Mouse (Mus musculus): ENCODE measurements around the gene 4930486L24Rik. TPM values are rescaled to one million over a fixed set of nuclear protein-coding genes. Genes with fewer than 3 reads are reported as not detected.
"Not testable (repeated sequence)": the region's sequence is repeated elsewhere in the genome, so short reads cannot be mapped to it uniquely, and the experiment has no call there.

The 4930486L24Rik gene
- total RNA-seq (2021) (not detected), polyA plus RNA-seq (2012; rRNA removed) (0.47 TPM in 1 of 2 replicates, not detected in the other)
- long read RNA-seq = 0 reads

DNA sequence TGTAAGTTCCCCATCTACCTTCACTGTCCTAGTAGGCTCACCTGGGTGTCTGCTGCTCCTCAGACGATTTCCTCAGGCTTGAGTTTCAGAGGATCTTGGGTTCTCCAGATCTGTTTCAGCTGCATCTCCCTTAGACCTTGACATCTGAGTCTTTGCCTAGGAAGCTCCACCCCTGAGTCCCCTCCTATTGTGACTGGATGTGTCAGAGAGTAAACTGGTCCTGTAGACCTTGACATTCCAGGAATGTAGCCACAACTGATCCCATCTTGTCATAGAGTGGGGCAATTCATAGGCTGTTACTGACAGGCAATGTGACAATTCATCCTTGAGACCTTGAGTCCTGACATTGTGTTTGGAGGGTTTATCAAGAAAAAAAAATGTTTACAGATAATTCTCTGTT, at the start of gene 4930486L24Rik:
4930486L24Rik (minus strand) TSS at position 195 of the 400 bp plus-strand sequence.
- no peaks in the 10 kb centered on the region for H3K79me2 ChIP-seq (replicated peaks; ENCODE audit: control insufficient read depth, insufficient read depth, low read length)
- WGBS = 49% methylated on average over 1 of the region's 1 CpGs
- no peaks in the 10 kb centered on the region for H3K4me1 ChIP-seq (ENCODE audit: control insufficient read depth, insufficient read depth, low read length)
- H3K27ac ChIP-seq = no peak within 1 kb of the TSS
- no peak for TF ChIP-seq POLR2A (IDR thresholded peaks at IDR 0.05; ENCODE audit: insufficient read depth, low read depth, low read length)
- no peak for TF ChIP-seq EP300 (IDR thresholded peaks at IDR 0.05; ENCODE audit: insufficient read depth, low read depth, low read length)
- TF ChIP-seq CTCF (IDR thresholded peaks at IDR 0.05) = no peak
- intact Hi-C loops (cut with DNase I) = no loop called here
- H3K9ac ChIP-seq (ENCODE audit: low read depth, low read length) = no peak within 1 kb of the TSS
- no peaks in the 10 kb centered on the region for H3K36me3 ChIP-seq (ENCODE audit: control insufficient read depth, insufficient read depth, low read length)
- H3K4me3 ChIP-seq = no peak within 1 kb of the TSS
- no peak for DNase-seq
- H3K27me3 ChIP-seq (ENCODE audit: control insufficient read depth, insufficient read depth, low read length) = no peaks in the 10 kb centered on the region

GRCm38 (mm10) chr13:60904780-60905179, 40.5 kb upstream of the 4930486L24Rik start, which contains the start of gene Tpbpb:
Gene Tpbpb (minus strand): TSS chr13:60904880.
- 75% methylated on average over 2 of the region's 2 CpGs for WGBS
- H3K27ac ChIP-seq; H3K4me1 ChIP-seq (ENCODE audit: control insufficient read depth, insufficient read depth, low read length); H3K4me3 ChIP-seq; H3K79me2 ChIP-seq (replicated peaks; ENCODE audit: control insufficient read depth, insufficient read depth, low read length); H3K27me3 ChIP-seq (ENCODE audit: control insufficient read depth, insufficient read depth, low read length); H3K9ac ChIP-seq (ENCODE audit: low read depth, low read length); H3K36me3 ChIP-seq (ENCODE audit: control insufficient read depth, insufficient read depth, low read length); intact Hi-C loops (cut with DNase I); DNase-seq: not testable (repeated sequence)

DNA sequence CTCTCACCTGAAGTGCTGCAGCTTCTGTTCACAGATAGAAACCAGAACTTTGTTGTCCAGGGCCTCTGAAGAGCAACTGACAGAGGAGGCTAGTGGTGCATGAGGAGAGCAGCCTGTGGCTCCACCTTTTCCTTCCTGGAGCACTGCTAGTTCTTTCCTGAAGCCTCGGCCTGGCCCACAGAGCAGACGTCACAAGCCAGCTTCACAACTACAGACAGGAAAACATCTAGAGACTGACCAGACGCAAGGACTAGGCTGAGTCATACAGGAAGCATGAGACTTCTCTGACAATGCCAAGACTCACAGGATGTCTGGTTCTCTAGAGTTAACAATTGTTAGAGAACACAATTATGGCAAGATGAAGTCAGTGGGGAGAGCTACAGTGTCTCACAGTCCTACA, 33.1 kb upstream of the 4930486L24Rik start, which contains the start of gene Ctla2b:
Ctla2b (minus strand) TSS at position 120 of the 400 bp plus-strand sequence.
- WGBS = 14% methylated on average over 3 of the region's 3 CpGs
- H3K9ac ChIP-seq (ENCODE audit: low read depth, low read length) = peak within 1 kb of the TSS; percentile 48
- TF ChIP-seq EP300 (IDR thresholded peaks at IDR 0.05; ENCODE audit: insufficient read depth, low read depth, low read length) (peak; percentile 98), CTCF (IDR thresholded peaks at IDR 0.05) (no peak), POLR2A (IDR thresholded peaks at IDR 0.05; ENCODE audit: insufficient read depth, low read depth, low read length) (peak; percentile 71)
- no peaks in the 10 kb centered on the region for H3K27me3 ChIP-seq (ENCODE audit: control insufficient read depth, insufficient read depth, low read length)
- DNase-seq = peak; percentile 65 to 86
- H3K79me2 ChIP-seq (replicated peaks; ENCODE audit: control insufficient read depth, insufficient read depth, low read length) = no peaks in the 10 kb centered on the region
- no peaks in the 10 kb centered on the region; the same call in 1 of the 2 replicates for H3K36me3 ChIP-seq (ENCODE audit: control insufficient read depth, insufficient read depth, low read length)
- intact Hi-C loops (cut with DNase I) = loop anchor here (1.0 to 5.0 kb wide), 3 partner anchors 50 to 71 kb away; no protein-coding TSS in a partner anchor
- H3K4me1 ChIP-seq (ENCODE audit: control insufficient read depth, insufficient read depth, low read length) = peaks cover 5% of the 10 kb centered on the region
- peak within 1 kb of the TSS; percentile 86 for H3K27ac ChIP-seq
- H3K4me3 ChIP-seq = peak within 1 kb of the TSS; percentile 19; the same call in 1 of the 2 replicates

DNA sequence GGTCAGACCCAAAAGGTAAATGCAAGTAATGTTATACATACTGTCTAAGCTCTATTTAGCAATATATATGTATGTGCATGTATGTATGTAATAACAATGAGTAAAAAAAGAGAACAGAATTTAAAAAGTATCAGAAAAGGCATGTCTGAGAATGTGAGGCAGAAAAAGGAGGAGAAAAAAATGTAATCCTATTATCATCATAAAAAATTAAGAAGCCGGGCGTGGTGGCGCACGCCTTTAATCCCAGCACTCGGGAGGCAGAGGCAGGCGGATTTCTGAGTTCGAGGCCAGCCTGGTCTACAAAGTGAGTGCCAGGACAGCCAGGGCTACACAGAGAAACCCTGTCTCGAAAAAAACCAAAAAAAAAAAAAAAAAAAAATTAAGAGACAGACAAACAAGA, 32.5 kb upstream of the 4930486L24Rik start, which contains the start of gene Gm49392:
Gm49392 (minus strand) TSS at position 101 of the 400 bp plus-strand sequence.
- peak within 1 kb of the TSS; percentile 48 for H3K9ac ChIP-seq (ENCODE audit: low read depth, low read length)
- H3K27ac ChIP-seq = peak within 1 kb of the TSS; percentile 86
- 80% methylated on average over 8 of the region's 8 CpGs for WGBS
- H3K27me3 ChIP-seq (ENCODE audit: control insufficient read depth, insufficient read depth, low read length); H3K36me3 ChIP-seq (ENCODE audit: control insufficient read depth, insufficient read depth, low read length); DNase-seq; H3K79me2 ChIP-seq (replicated peaks; ENCODE audit: control insufficient read depth, insufficient read depth, low read length); H3K4me1 ChIP-seq (ENCODE audit: control insufficient read depth, insufficient read depth, low read length): not testable (repeated sequence)
- peak within 1 kb of the TSS; percentile 19; the same call in 1 of the 2 replicates for H3K4me3 ChIP-seq
- intact Hi-C loops (cut with DNase I) = loop anchor here (1.0 to 5.0 kb wide), 3 partner anchors 49 to 70 kb away; no protein-coding TSS in a partner anchor

GRCm38 (mm10) chr13:60895406-60896160, 31.3 kb upstream of the 4930486L24Rik start:
- intact Hi-C loops (cut with DNase I) = loop anchor here (2.0 to 5.0 kb wide), 2 partner anchors 48 to 69 kb away; no protein-coding TSS in a partner anchor
- DNase-seq = no peak
- H3K27ac ChIP-seq = no peak overlapping the region
- no peaks in the 10 kb centered on the region; the same call in 1 of the 2 replicates for H3K36me3 ChIP-seq (ENCODE audit: control insufficient read depth, insufficient read depth, low read length)
- H3K9ac ChIP-seq (ENCODE audit: low read depth, low read length) = no peak overlapping the region
- H3K27me3 ChIP-seq (ENCODE audit: control insufficient read depth, insufficient read depth, low read length) = no peaks in the 10 kb centered on the region
- H3K4me1 ChIP-seq (ENCODE audit: control insufficient read depth, insufficient read depth, low read length) = peaks cover 5% of the 10 kb centered on the region
- TF ChIP-seq POLR2A (IDR thresholded peaks at IDR 0.05; ENCODE audit: insufficient read depth, low read depth, low read length) = no peak
- H3K4me3 ChIP-seq = no peak overlapping the region
- no peaks in the 10 kb centered on the region for H3K79me2 ChIP-seq (replicated peaks; ENCODE audit: control insufficient read depth, insufficient read depth, low read length)

DNA sequence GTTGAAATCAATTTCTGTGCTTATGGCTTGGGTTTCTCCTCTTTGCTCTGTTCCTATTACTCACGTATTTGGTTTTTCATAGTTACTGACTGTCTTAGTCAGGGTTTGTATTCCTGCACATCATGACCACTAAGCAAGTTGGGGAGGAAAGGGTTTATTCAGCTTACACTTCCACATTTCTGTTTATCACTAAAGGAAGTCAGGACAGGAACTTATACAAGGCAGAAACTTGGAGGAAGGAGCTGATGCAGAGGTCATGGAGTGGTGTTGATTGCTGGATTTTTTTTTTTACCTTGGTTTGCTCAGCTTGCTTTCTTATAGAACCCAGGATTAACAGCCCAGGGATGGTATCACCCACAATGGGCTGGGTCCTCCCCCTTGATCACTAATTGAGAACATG, 28.0 kb upstream of the 4930486L24Rik start:
- Histone ChIP-seq H3K36me3 (ENCODE audit: control insufficient read depth, insufficient read depth, low read length) (no peaks in the 10 kb centered on the region), H3K4me1 (ENCODE audit: control insufficient read depth, insufficient read depth, low read length) (peaks cover 2% of the 10 kb centered on the region), H3K79me2 (replicated peaks; ENCODE audit: control insufficient read depth, insufficient read depth, low read length) (no peaks in the 10 kb centered on the region), H3K27ac (no peak overlapping the region), H3K4me3 (no peak overlapping the region), H3K27me3 (ENCODE audit: control insufficient read depth, insufficient read depth, low read length) (no peaks in the 10 kb centered on the region), H3K9ac (ENCODE audit: low read depth, low read length) (no peak overlapping the region)
- TF ChIP-seq CTCF (IDR thresholded peaks at IDR 0.05) (no peak), POLR2A (IDR thresholded peaks at IDR 0.05; ENCODE audit: insufficient read depth, low read depth, low read length) (no peak), EP300 (IDR thresholded peaks at IDR 0.05; ENCODE audit: insufficient read depth, low read depth, low read length) (no peak)
- no peak for DNase-seq
- WGBS = 58% methylated on average over 1 of the region's 1 CpGs
- intact Hi-C loops (cut with DNase I) = no loop called here

Measured in heart, adult 2 months (tissue).